Mouse (Mus musculus): ENCODE results near the gene Nemp1. TPM values are rescaled to one million over a fixed set of nuclear protein-coding genes. Genes with fewer than 3 reads are reported as not detected.

The Nemp1 gene
- polyA plus RNA-seq, 2 experiments: 9.0 to 12.3 TPM

GRCm38 (mm10) chr10:127750136-127750777 lies 83.6 kb downstream of the Nemp1 start:
- no peak for TF ChIP-seq POLR2A (IDR thresholded peaks at IDR 0.05; ENCODE audit: borderline replicate concordance, extremely low read depth, insufficient read depth, insufficient read length)
- Histone ChIP-seq H3K9me3 (ENCODE audit: control insufficient read depth, low read length) (no peaks in the 10 kb centered on the region), H3K36me3 (ENCODE audit: control insufficient read depth, insufficient read depth, low read length) (peaks cover 29% of the 10 kb centered on the region), H3K27me3 (ENCODE audit: control insufficient read depth, insufficient read depth, low read length) (no peaks in the 10 kb centered on the region), H3K4me3 (replicated peaks; ENCODE audit: low read length) (no peak overlapping the region), H3K4me1 (ENCODE audit: control insufficient read depth, insufficient read depth, low read length) (peaks cover 6% of the 10 kb centered on the region; the same call in 1 of the 2 replicates), H3K27ac (replicated peaks; ENCODE audit: low read depth, low read length) (no peak overlapping the region), H3K9ac (ENCODE audit: low read depth, low read length, severe bottlenecking) (no peak overlapping the region), H3K4me2 (replicated peaks; ENCODE audit: low read depth, low read length, severe bottlenecking) (peak overlapping the region; percentile 25)
- ATAC-seq (ENCODE audit: low FRiP score, low read depth): no peak
- WGBS: 55% methylated on average over 24 of the region's 24 CpGs
- DNase-seq (ENCODE audit: low spot score): no peak

Other genes starting within 250 kb of the Nemp1 start
- gene Stac3, start 165.2 kb upstream of the Nemp1 start, polyA plus RNA-seq (2012; rRNA removed): 33.3 and 43.2 TPM in 2 replicates
- 2.0 and 4.4 TPM in 2 replicates for gene Stac3, start 165.2 kb upstream of the Nemp1 start, polyA plus RNA-seq (2014; fragmentation: Nextera tagmentation; extraction: Ambion mirVana)
- 31.7 and 36.9 TPM in 2 replicates for gene Ndufa4l2, start 151.9 kb upstream of the Nemp1 start, polyA plus RNA-seq (2012; rRNA removed)
- 44.5 and 62.9 TPM in 2 replicates for gene Ndufa4l2, start 151.9 kb upstream of the Nemp1 start, polyA plus RNA-seq (2014; fragmentation: Nextera tagmentation; extraction: Ambion mirVana)
- 146 and 178 TPM in 2 replicates for gene Shmt2, start 144.5 kb upstream of the Nemp1 start, polyA plus RNA-seq (2012; rRNA removed)
- gene Shmt2, start 144.5 kb upstream of the Nemp1 start, polyA plus RNA-seq (2014; fragmentation: Nextera tagmentation; extraction: Ambion mirVana): 89.4 and 94.6 TPM in 2 replicates
- 7.2 and 9.6 TPM in 2 replicates for gene Nxph4, start 132.3 kb upstream of the Nemp1 start, polyA plus RNA-seq (2012; rRNA removed)
- gene Nxph4, start 132.3 kb upstream of the Nemp1 start, polyA plus RNA-seq (2014; fragmentation: Nextera tagmentation; extraction: Ambion mirVana): 17.5 and 19.9 TPM in 2 replicates
- 261 and 271 TPM in 2 replicates for gene Lrp1, start 45.8 kb upstream of the Nemp1 start, polyA plus RNA-seq (2012; rRNA removed)
- gene Lrp1, start 45.8 kb upstream of the Nemp1 start, polyA plus RNA-seq (2014; fragmentation: Nextera tagmentation; extraction: Ambion mirVana): 146 and 172 TPM in 2 replicates
- 30.7 and 33.5 TPM in 2 replicates for gene Stat6, start 23.9 kb upstream of the Nemp1 start, polyA plus RNA-seq (2012; rRNA removed)
- gene Stat6, start 23.9 kb upstream of the Nemp1 start, polyA plus RNA-seq (2014; fragmentation: Nextera tagmentation; extraction: Ambion mirVana): 22.2 and 24.6 TPM in 2 replicates
- gene Nab2, start 1.7 kb downstream of the Nemp1 start, polyA plus RNA-seq (2012; rRNA removed): 64.5 and 68.3 TPM in 2 replicates
- 16.4 and 19.9 TPM in 2 replicates for gene Nab2, start 1.7 kb downstream of the Nemp1 start, polyA plus RNA-seq (2014; fragmentation: Nextera tagmentation; extraction: Ambion mirVana)
- gene Myo1a, start 38.3 kb downstream of the Nemp1 start, polyA plus RNA-seq (2012; rRNA removed): 1.2 and 1.7 TPM in 2 replicates
- 0.30 and 0.48 TPM in 2 replicates for gene Myo1a, start 38.3 kb downstream of the Nemp1 start, polyA plus RNA-seq (2014; fragmentation: Nextera tagmentation; extraction: Ambion mirVana)
- 0.58 and 15.2 TPM in 2 replicates for gene Tac2, start 57.6 kb downstream of the Nemp1 start, polyA plus RNA-seq (2012; rRNA removed)
- 0.44 and 0.84 TPM in 2 replicates for gene Tac2, start 57.6 kb downstream of the Nemp1 start, polyA plus RNA-seq (2014; fragmentation: Nextera tagmentation; extraction: Ambion mirVana)
- gene Zbtb39, start 72.6 kb downstream of the Nemp1 start, polyA plus RNA-seq (2012; rRNA removed): 10.7 and 12.5 TPM in 2 replicates
- 4.2 and 4.4 TPM in 2 replicates for gene Zbtb39, start 72.6 kb downstream of the Nemp1 start, polyA plus RNA-seq (2014; fragmentation: Nextera tagmentation; extraction: Ambion mirVana)
- 0.88 and 1.4 TPM in 2 replicates for gene Gpr182, start 84.8 kb downstream of the Nemp1 start, polyA plus RNA-seq (2012; rRNA removed)
- gene Gpr182, start 84.8 kb downstream of the Nemp1 start, polyA plus RNA-seq (2014; fragmentation: Nextera tagmentation; extraction: Ambion mirVana): 0.39 and 0.40 TPM in 2 replicates
- 0.11 and 0.12 TPM in 2 replicates for gene Rdh1, start 92.8 kb downstream of the Nemp1 start, polyA plus RNA-seq (2012; rRNA removed)
- 0.08 TPM in 1 of 2 replicates, not detected in the other for gene Rdh1, start 92.8 kb downstream of the Nemp1 start, polyA plus RNA-seq (2014; fragmentation: Nextera tagmentation; extraction: Ambion mirVana)
- gene Rdh16f1, start 92.9 kb downstream of the Nemp1 start, polyA plus RNA-seq (2012; rRNA removed): 0.15 and 0.16 TPM in 2 replicates
- gene Rdh16f1, start 92.9 kb downstream of the Nemp1 start, polyA plus RNA-seq (2014; fragmentation: Nextera tagmentation; extraction: Ambion mirVana): 0.59 TPM in 1 of 2 replicates, not detected in the other
- 0.26 and 0.33 TPM in 2 replicates for gene Rdh9, start 109.5 kb downstream of the Nemp1 start, polyA plus RNA-seq (2012; rRNA removed)
- gene Rdh9, start 109.5 kb downstream of the Nemp1 start, polyA plus RNA-seq (2014; fragmentation: Nextera tagmentation; extraction: Ambion mirVana): 0.30 TPM in 1 of 2 replicates, not detected in the other
- gene Rdh16, start 134.3 kb downstream of the Nemp1 start, polyA plus RNA-seq (2012; rRNA removed): 0.10 TPM in 1 of 2 replicates, not detected in the other
- gene Rdh16, start 134.3 kb downstream of the Nemp1 start, polyA plus RNA-seq (2014; fragmentation: Nextera tagmentation; extraction: Ambion mirVana): 0.06 TPM in 1 of 2 replicates, not detected in the other
- gene Rdh19, start 183.0 kb downstream of the Nemp1 start, polyA plus RNA-seq (2012; rRNA removed): not detected in 2 replicates
- not detected in 2 replicates for gene Rdh19, start 183.0 kb downstream of the Nemp1 start, polyA plus RNA-seq (2014; fragmentation: Nextera tagmentation; extraction: Ambion mirVana)
- not detected in 2 replicates for gene Rdh16f2, start 199.6 kb downstream of the Nemp1 start, polyA plus RNA-seq (2012; rRNA removed)
- gene Rdh16f2, start 199.6 kb downstream of the Nemp1 start, polyA plus RNA-seq (2014; fragmentation: Nextera tagmentation; extraction: Ambion mirVana): not detected in 2 replicates
- 0.05 TPM in 1 of 2 replicates, not detected in the other for gene Rdh7, start 221.9 kb downstream of the Nemp1 start, polyA plus RNA-seq (2012; rRNA removed)
- not detected in 2 replicates for gene Rdh7, start 221.9 kb downstream of the Nemp1 start, polyA plus RNA-seq (2014; fragmentation: Nextera tagmentation; extraction: Ambion mirVana)
- 0.60 and 1.0 TPM in 2 replicates for gene Sdr9c7, start 231.6 kb downstream of the Nemp1 start, polyA plus RNA-seq (2012; rRNA removed)
- 1.0 and 1.4 TPM in 2 replicates for gene Sdr9c7, start 231.6 kb downstream of the Nemp1 start, polyA plus RNA-seq (2014; fragmentation: Nextera tagmentation; extraction: Ambion mirVana)

Measured in limb, embryonic 14.5 days (tissue).